Comparison of ENCODE assay signal across 16 mouse cellular contexts in the genomic region with DNA sequence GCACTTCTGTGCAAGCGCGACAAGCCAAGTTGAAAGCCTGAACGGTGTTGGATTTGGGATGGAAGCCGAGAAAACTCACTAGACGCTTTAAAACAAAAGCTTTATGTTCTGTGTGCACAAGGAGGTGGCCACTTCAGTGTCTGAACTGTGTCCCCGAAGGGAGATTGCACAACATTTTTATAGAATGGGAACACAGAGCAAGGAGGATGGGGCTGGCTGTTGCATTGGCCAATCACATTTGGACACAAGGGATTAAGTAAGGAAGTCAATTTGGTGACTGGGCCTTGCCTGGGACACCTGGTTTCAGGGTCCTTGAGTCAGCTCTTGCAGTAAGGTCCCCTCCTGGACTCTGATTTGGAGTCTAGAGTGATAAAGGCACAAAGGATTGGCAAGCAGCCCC. TPM values are rescaled to one million over a fixed set of nuclear protein-coding genes. Genes with fewer than 3 reads are reported as not detected.
DNase-seq lines count a peak whose midpoint lies in the region; ATAC-seq and TF ChIP-seq lines count a peak whose summit lies in the region.
"Had no signal": no experiment of that assay in that cellular context is flagged by ENCODE, and none has a peak within 500 bp of the region (broad histone marks: within the 10 kb centered on the region; RNA-seq: fewer than 3 reads in every experiment).

No protein-coding gene starts in this region.

- H3K4me3 ChIP-seq in CH12.LX (replicated peaks in 1 of 3; ENCODE audit: low read depth in 2 of 3, low read length in 2 of 3, poor library complexity in 1 of 3) = no peak overlapping the region
- no peak overlapping the region for H3K4me3 ChIP-seq in liver, embryonic 13.5 days (replicated peaks)
- H3K4me3 ChIP-seq: erythroblast, embryonic 14.5 days; hindbrain, embryonic 15.5 days; neural tube, embryonic 12.5 days had no signal

- no peaks in the 10 kb centered on the region for H3K27me3 ChIP-seq in CH12.LX (replicated peaks)
- H3K27me3 ChIP-seq in liver, embryonic 13.5 days = no peaks in the 10 kb centered on the region
- H3K27me3 ChIP-seq: hindbrain, embryonic 15.5 days; neural tube, embryonic 12.5 days; Patski had no signal

- 75% methylated on average over 6 of the region's 6 CpGs for WGBS in liver, embryonic 13.5 days (ENCODE audit: insufficient replicate concordance)

- TF ChIP-seq CTCF in CH12.LX (conservative IDR thresholded peaks at IDR 0.05 in 1 of 2, IDR thresholded peaks at IDR 0.05 in 1 of 2; ENCODE audit: low read depth in 2 of 2, low read length in 2 of 2) = no peak

- TF ChIP-seq RAD21 in CH12.LX (IDR thresholded peaks at IDR 0.05; ENCODE audit: low read depth, low read length) = no peak

- H3K4me2 ChIP-seq in CH12.LX (ENCODE audit: insufficient read depth, low read depth, poor library complexity, severe bottlenecking) = no peak overlapping the region
- no peak overlapping the region for H3K4me2 ChIP-seq in liver, embryonic 13.5 days
- H3K4me2 ChIP-seq: hindbrain, embryonic 15.5 days; neural tube, embryonic 12.5 days had no signal

- no peaks in the 10 kb centered on the region for H3K79me2 ChIP-seq in CH12.LX (replicated peaks; ENCODE audit: control insufficient read depth, extremely low read depth, insufficient read depth, poor library complexity, severe bottlenecking)

- H3K4me1 ChIP-seq in CH12.LX (ENCODE audit: control insufficient read depth in 1 of 2, insufficient read depth in 2 of 2) = no peaks in the 10 kb centered on the region
- peaks cover 6% of the 10 kb centered on the region; the same call in 1 of the 2 replicates for H3K4me1 ChIP-seq in liver, embryonic 13.5 days (replicated peaks)
- H3K4me1 ChIP-seq: hindbrain, embryonic 15.5 days; neural tube, embryonic 12.5 days had no signal

- peak; percentile 47 for DNase-seq in 416B (ENCODE audit: low read depth)
- no peak for DNase-seq in CH12.LX (ENCODE audit: extremely low read depth)
- no peak for DNase-seq in liver, embryonic 13.5 days
- peak; percentile 72 for DNase-seq in lung, postnatal 36 days
- DNase-seq in cerebellum, adult 9-10 months = no peak
- no peak for DNase-seq in right cerebral cortex, postnatal 14 days
- no peak for DNase-seq in thymus, postnatal 0 days (ENCODE audit: low spot score)
- DNase-seq: embryo, embryonic 11 days; kidney, adult 9 months; midbrain, embryonic 14.5 days; spleen, adult 18-20 months; thymus, postnatal 36 days had no signal

- no peaks in the 10 kb centered on the region for H3K9me3 ChIP-seq in CH12.LX (replicated peaks; ENCODE audit: low read length)
- no peaks in the 10 kb centered on the region for H3K9me3 ChIP-seq in liver, embryonic 13.5 days (replicated peaks)
- H3K9me3 ChIP-seq: hindbrain, embryonic 15.5 days; neural tube, embryonic 12.5 days had no signal

- H3K36me3 ChIP-seq in CH12.LX (replicated peaks in 1 of 2; ENCODE audit: control insufficient read depth in 1 of 2, insufficient read depth in 1 of 2, low read length in 1 of 2) = peaks cover 48 to 83% of the 10 kb centered on the region in 2 experiments
- no peaks in the 10 kb centered on the region for H3K36me3 ChIP-seq in liver, embryonic 13.5 days
- H3K36me3 ChIP-seq: hindbrain, embryonic 15.5 days; neural tube, embryonic 12.5 days had no signal

- dilution Hi-C loops in CH12.LX (cut with MboI; ENCODE audit: extremely low pct_ligation_motif_present, extremely low pct_unique_long_range_greater_than_20kb, low sequenced_read_pairs) = no loop called here

- TF ChIP-seq EP300 in CH12.LX (IDR thresholded peaks at IDR 0.05; ENCODE audit: low read length) = no peak

- H3K27ac ChIP-seq in CH12.LX (ENCODE audit: insufficient read depth, low read depth) = no peak overlapping the region
- no peak overlapping the region for H3K27ac ChIP-seq in liver, embryonic 13.5 days
- H3K27ac ChIP-seq: hindbrain, embryonic 15.5 days; neural tube, embryonic 12.5 days had no signal

- H3K9ac ChIP-seq in CH12.LX (ENCODE audit: insufficient read depth, low read depth) = no peak overlapping the region
- no peak overlapping the region for H3K9ac ChIP-seq in liver, embryonic 13.5 days
- H3K9ac ChIP-seq: hindbrain, embryonic 15.5 days; neural tube, embryonic 12.5 days had no signal

- in situ Hi-C loops in CH12.LX (cut with MboI; ENCODE audit: low pct_ligation_motif_present, low pct_unique_long_range_greater_than_20kb, low sequenced_read_pairs) = no loop called here

- TF ChIP-seq POLR2A in CH12.LX (IDR thresholded peaks at IDR 0.05; ENCODE audit: low read depth, low read length) = no peak

- ATAC-seq in liver, embryonic 13.5 days (ENCODE audit: low read depth) = 0 out of 2 replicates have a peak, but pooled peaks have one; percentile 32
- ATAC-seq: Patski had no signal

TF ChIP-seq in CH12.LX, 34 proteins besides CTCF, POLR2A, EP300 and RAD21:
- TF ChIP-seq E2F4 (IDR thresholded peaks at IDR 0.05; ENCODE audit: insufficient replicate concordance, low read depth, low read length) = no peak
- TF ChIP-seq ZNF384 (IDR thresholded peaks at IDR 0.05; ENCODE audit: low read depth, low read length) = no peak
- TF ChIP-seq POLR2AphosphoS2 (IDR thresholded peaks at IDR 0.05; ENCODE audit: low read depth, low read length) = peak; percentile 57; the same call in 1 of the 2 replicates

RNA-seq across cellular contexts. Expression of a gene that starts 16.1 kb away (rescaled TPM):
- total RNA-seq in CH12.LX (2012; rRNA removed) (279 and 335 TPM in 2 replicates), CH12.LX (2014; rRNA removed) (265 and 268 TPM in 2 replicates)
- polyA plus RNA-seq in CH12.LX (2012; ENCODE audit: insufficient read length, low read depth) = 279 and 284 TPM in 2 replicates
- 4.7 and 5.3 TPM in 2 replicates for polyA plus RNA-seq in liver, embryonic 13.5 days (2015; fragmentation: Nextera tagmentation; extraction: Ambion mirVana)
- polyA plus RNA-seq in thymus, postnatal 0 days (2015; fragmentation: Nextera tagmentation; extraction: Ambion mirVana) = 50.6 and 53.8 TPM in 2 replicates

RNA-seq across cellular contexts. Expression of a gene that starts 29.0 kb away (rescaled TPM):
- total RNA-seq in CH12.LX (2012; rRNA removed) = 19.3 and 29.7 TPM in 2 replicates
- total RNA-seq in CH12.LX (2014; rRNA removed) = 45.2 and 50.5 TPM in 2 replicates
- 35.0 and 42.4 TPM in 2 replicates for polyA plus RNA-seq in CH12.LX (2012; ENCODE audit: insufficient read length, low read depth)
- polyA plus RNA-seq in liver, embryonic 13.5 days (2015; fragmentation: Nextera tagmentation; extraction: Ambion mirVana) = 11.1 and 12.6 TPM in 2 replicates
- 17.8 and 22.5 TPM in 2 replicates for polyA plus RNA-seq in thymus, postnatal 0 days (2015; fragmentation: Nextera tagmentation; extraction: Ambion mirVana)

RNA-seq across cellular contexts. Expression of a gene that starts 42.0 kb away (rescaled TPM):
- total RNA-seq in CH12.LX (2012; rRNA removed) = 30.4 and 31.6 TPM in 2 replicates
- total RNA-seq in CH12.LX (2014; rRNA removed) = 32.7 and 32.9 TPM in 2 replicates
- 29.4 and 34.5 TPM in 2 replicates for polyA plus RNA-seq in CH12.LX (2012; ENCODE audit: insufficient read length, low read depth)
- 45.8 and 46.1 TPM in 2 replicates for polyA plus RNA-seq in liver, embryonic 13.5 days (2015; fragmentation: Nextera tagmentation; extraction: Ambion mirVana)
- polyA plus RNA-seq in thymus, postnatal 0 days (2015; fragmentation: Nextera tagmentation; extraction: Ambion mirVana) = 189 and 190 TPM in 2 replicates

Comparison
In these comparisons a context has a peak if more than half of its experiments do, and no peak if none do; other contexts are left out.
1. DNase-seq: peak in 416B (single experiment) and lung, postnatal 36 days (single experiment); none in CH12.LX (single experiment), liver, embryonic 13.5 days (single experiment), cerebellum, adult 9-10 months (single experiment), right cerebral cortex, postnatal 14 days (single experiment) and thymus, postnatal 0 days (single experiment).